Mouse (Mus musculus): ENCODE data around the gene Casq2.

GRCm38 (mm10) chr3:102131627-102132324, 45.6 kb downstream of the Casq2 start:
- no peak for TF ChIP-seq POLR2A (IDR thresholded peaks at IDR 0.05; ENCODE audit: borderline replicate concordance, low read depth, low read length)
- TF ChIP-seq CTCF (IDR thresholded peaks at IDR 0.05; ENCODE audit: low read depth, low read length): no peak

All from bone marrow macrophage, adult 2 months (primary cell).